Mouse (Mus musculus): ENCODE measurements around the gene Dnah6. TPM values are rescaled to one million over a fixed set of nuclear protein-coding genes. Genes with fewer than 3 reads are reported as not detected.

Gene Dnah6
- polyA plus RNA-seq, 1 experiment from 2014 or later = 0.61 TPM

GRCm38 (mm10) chr6:72993054-72993687, 228.3 kb downstream of the Dnah6 start:
- no peak for ATAC-seq (ENCODE audit: insufficient number of reproducible peaks, low FRiP score, low TSS enrichment, low read depth)
- WGBS = 57% methylated on average over 8 of the region's 8 CpGs
- Histone ChIP-seq H3K4me3 (replicated peaks) (no peak overlapping the region), H3K36me3 (no peaks in the 10 kb centered on the region), H3K9me3 (replicated peaks) (no peaks in the 10 kb centered on the region), H3K27ac (replicated peaks) (no peak overlapping the region), H3K4me1 (peaks cover 7% of the 10 kb centered on the region; the same call in 1 of the 2 replicates), H3K27me3 (no peaks in the 10 kb centered on the region), H3K4me2 (replicated peaks) (no peak overlapping the region), H3K9ac (no peak overlapping the region)

- ATAC-seq (ENCODE audit: insufficient number of reproducible peaks, low FRiP score, low TSS enrichment, low read depth) = no peak
- no peak overlapping the region for H3K27ac ChIP-seq (replicated peaks)
- no peaks in the 10 kb centered on the region for H3K27me3 ChIP-seq
- H3K4me3 ChIP-seq (replicated peaks) = no peak overlapping the region
- H3K4me1 ChIP-seq = peaks cover 7% of the 10 kb centered on the region; the same call in 1 of the 2 replicates
- no peak overlapping the region for H3K9ac ChIP-seq
- no peak overlapping the region for H3K4me2 ChIP-seq (replicated peaks)
- H3K36me3 ChIP-seq = no peaks in the 10 kb centered on the region
- no peaks in the 10 kb centered on the region for H3K9me3 ChIP-seq (replicated peaks)
- WGBS = 83% methylated on average over 5 of the region's 5 CpGs
These were observed 231.2 kb downstream of the Dnah6 start for GRCm38 (mm10) chr6:72990206-72990605.

GRCm38 (mm10) chr6:72989028-72989736, 232.3 kb downstream of the Dnah6 start:
- ATAC-seq (ENCODE audit: insufficient number of reproducible peaks, low FRiP score, low TSS enrichment, low read depth) = peak; percentile 80
- H3K4me2 ChIP-seq (replicated peaks) = no peak overlapping the region
- H3K9me3 ChIP-seq (replicated peaks) = no peaks in the 10 kb centered on the region
- no peaks in the 10 kb centered on the region for H3K36me3 ChIP-seq
- H3K9ac ChIP-seq = no peak overlapping the region
- peaks cover 7% of the 10 kb centered on the region; the same call in 1 of the 2 replicates for H3K4me1 ChIP-seq
- H3K27me3 ChIP-seq = no peaks in the 10 kb centered on the region
- H3K4me3 ChIP-seq (replicated peaks) = no peak overlapping the region
- no peak overlapping the region for H3K27ac ChIP-seq (replicated peaks)
- 20% methylated on average over 7 of the region's 7 CpGs for WGBS

- Histone ChIP-seq H3K9ac (no peak overlapping the region), H3K4me2 (replicated peaks) (no peak overlapping the region), H3K27ac (replicated peaks) (no peak overlapping the region), H3K27me3 (no peaks in the 10 kb centered on the region), H3K36me3 (no peaks in the 10 kb centered on the region), H3K9me3 (replicated peaks) (no peaks in the 10 kb centered on the region), H3K4me1 (peaks cover 21% of the 10 kb centered on the region), H3K4me3 (replicated peaks) (no peak overlapping the region)
- ATAC-seq (ENCODE audit: insufficient number of reproducible peaks, low FRiP score, low TSS enrichment, low read depth) = no peak
- whole genome bisulfite sequencing = 74% methylated on average over 4 of the region's 4 CpGs
These were observed 238.9 kb downstream of the Dnah6 start for GRCm38 (mm10) chr6:72982506-72982905.

- peak overlapping the region; percentile 80 for H3K27ac ChIP-seq (replicated peaks)
- 31% methylated on average over 6 of the region's 6 CpGs for WGBS
These were observed 239.6 kb downstream of the Dnah6 start for GRCm38 (mm10) chr6:72981851-72982250.

GRCm38 (mm10) chr6:72981124-72981651, 240.3 kb downstream of the Dnah6 start:
- Histone ChIP-seq H3K9ac (no peak overlapping the region), H3K27me3 (no peaks in the 10 kb centered on the region), H3K36me3 (no peaks in the 10 kb centered on the region), H3K4me3 (replicated peaks) (no peak overlapping the region), H3K9me3 (replicated peaks) (no peaks in the 10 kb centered on the region), H3K4me1 (peaks cover 21% of the 10 kb centered on the region), H3K4me2 (replicated peaks) (peak overlapping the region; percentile 6), H3K27ac (replicated peaks) (peak overlapping the region; percentile 80)
- 14% methylated on average over 9 of the region's 9 CpGs for WGBS
- peak; percentile 89 for ATAC-seq (ENCODE audit: insufficient number of reproducible peaks, low FRiP score, low TSS enrichment, low read depth)

More at GRCm38 (mm10) chr6:72981851-72982250, 239.6 kb downstream of the Dnah6 start:
- Histone ChIP-seq H3K9ac (no peak overlapping the region), H3K36me3 (no peaks in the 10 kb centered on the region), H3K4me2 (replicated peaks) (peak overlapping the region; percentile 6; the same call in 1 of the 2 replicates), H3K27me3 (no peaks in the 10 kb centered on the region), H3K4me1 (peaks cover 21% of the 10 kb centered on the region), H3K9me3 (replicated peaks) (no peaks in the 10 kb centered on the region), H3K4me3 (replicated peaks) (no peak overlapping the region)
- no peak for ATAC-seq (ENCODE audit: insufficient number of reproducible peaks, low FRiP score, low TSS enrichment, low read depth)

- 91% methylated on average over 2 of the region's 2 CpGs for WGBS
- no peak for ATAC-seq (ENCODE audit: insufficient number of reproducible peaks, low FRiP score, low TSS enrichment, low read depth)
- H3K36me3 ChIP-seq = no peaks in the 10 kb centered on the region
- H3K27me3 ChIP-seq = no peaks in the 10 kb centered on the region
- no peak overlapping the region for H3K27ac ChIP-seq (replicated peaks)
- H3K4me2 ChIP-seq (replicated peaks) = no peak overlapping the region
- H3K4me1 ChIP-seq = peaks cover 14% of the 10 kb centered on the region
- H3K9me3 ChIP-seq (replicated peaks) = no peaks in the 10 kb centered on the region
- H3K4me3 ChIP-seq (replicated peaks) = no peak overlapping the region
- H3K9ac ChIP-seq = no peak overlapping the region
These were observed 244.6 kb downstream of the Dnah6 start for GRCm38 (mm10) chr6:72976866-72977265.

- no peak for ATAC-seq (ENCODE audit: insufficient number of reproducible peaks, low FRiP score, low TSS enrichment, low read depth)
- Histone ChIP-seq H3K9me3 (replicated peaks) (no peaks in the 10 kb centered on the region), H3K4me2 (replicated peaks) (no peak overlapping the region), H3K27me3 (no peaks in the 10 kb centered on the region), H3K36me3 (no peaks in the 10 kb centered on the region), H3K4me3 (replicated peaks) (no peak overlapping the region), H3K9ac (no peak overlapping the region), H3K27ac (replicated peaks) (no peak overlapping the region), H3K4me1 (no peaks in the 10 kb centered on the region)
- WGBS = 73% methylated on average over 3 of the region's 3 CpGs
These were observed 250.4 kb downstream of the Dnah6 start for GRCm38 (mm10) chr6:72971074-72971473.

GRCm38 (mm10) chr6:72969787-72970186, 251.7 kb downstream of the Dnah6 start:
- ATAC-seq (ENCODE audit: insufficient number of reproducible peaks, low FRiP score, low TSS enrichment, low read depth) = no peak
- WGBS = 52% methylated on average over 3 of the region's 3 CpGs
- no peaks in the 10 kb centered on the region for H3K9me3 ChIP-seq (replicated peaks)
- H3K4me3 ChIP-seq (replicated peaks) = no peak overlapping the region
- H3K36me3 ChIP-seq = no peaks in the 10 kb centered on the region
- no peak overlapping the region for H3K9ac ChIP-seq
- H3K27me3 ChIP-seq = no peaks in the 10 kb centered on the region
- no peaks in the 10 kb centered on the region for H3K4me1 ChIP-seq
- no peak overlapping the region for H3K4me2 ChIP-seq (replicated peaks)
- no peak overlapping the region for H3K27ac ChIP-seq (replicated peaks)
